Mouse (Mus musculus) G1E (cell line): ENCODE results near the gene Arhgap31. TPM values are rescaled to one million over a fixed set of nuclear protein-coding genes. Genes with fewer than 3 reads are reported as not detected.

Source experiments
- ATAC-seq: 2 replicates; pipeline ENCODE4 v1.8.0; 2016; ENCODE audit warnings: mild to moderate bottlenecking; ENCODE audit not compliant: insufficient number of reproducible peaks, poor library complexity, low FRiP score, severe bottlenecking; ENCODE audit errors: extremely low read depth
- DNase-seq: peaks from one replicate; pipeline ENCODE4 v3.0.0; 2012; ENCODE audit warnings: low spot score
- H3K27me3 ChIP-seq: 2 replicates; pipeline ENCODE4 v1.6.1; 2012; ENCODE audit warnings: mild to moderate bottlenecking, low read length, inconsistent platforms; ENCODE audit not compliant: insufficient read depth
- H3K36me3 ChIP-seq: replicated peaks from 2 replicates; pipeline ENCODE3; 2012; ENCODE audit warnings: mild to moderate bottlenecking, inconsistent platforms
- H3K4me1 ChIP-seq: 2 replicates; pipeline ENCODE4 v1.6.1; 2012; ENCODE audit warnings: low read depth, low read length, inconsistent platforms, mixed read lengths; ENCODE audit not compliant: insufficient read depth
- H3K4me3 ChIP-seq: 2 replicates; pipeline ENCODE4 v1.5.1; 2012; ENCODE audit warnings: low read depth, mild to moderate bottlenecking, inconsistent platforms, low read length, moderate library complexity, mixed read lengths
- H3K9me3 ChIP-seq: replicated peaks from 2 replicates; pipeline ENCODE4 v1.6.1; 2012; ENCODE audit warnings: inconsistent platforms
- CTCF ChIP-seq: IDR thresholded peaks from 2 replicates; pipeline ENCODE4 v1.5.1; 2012; ENCODE audit warnings: low read depth, low read length, inconsistent platforms, mixed read lengths
- GATA1 ChIP-seq: IDR thresholded peaks from 2 replicates; pipeline ENCODE4 v1.6.1; 2012; ENCODE audit warnings: borderline replicate concordance, low read length, inconsistent platforms, mixed read lengths
- GATA2 ChIP-seq: IDR thresholded peaks from 2 replicates; pipeline ENCODE4 v1.6.1; 2012; ENCODE audit warnings: low read depth, low read length, inconsistent platforms, borderline replicate concordance
- POLR2AphosphoS5 ChIP-seq: IDR thresholded peaks from 2 replicates; pipeline ENCODE4 v1.6.1; 2012; ENCODE audit warnings: low read depth, low read length, inconsistent platforms; ENCODE audit not compliant: insufficient replicate concordance
- TAL1 ChIP-seq: conservative IDR thresholded peaks from 2 replicates; pipeline ENCODE4 v1.6.1; 2012; ENCODE audit warnings: low read depth, low read length, inconsistent platforms, mixed read lengths
- polyA plus RNA-seq: library from polyadenylated mRNA; stranded (reverse); fragments of >175 nt; gene quantifications from 2 replicates; pipeline ENCODE4 v1.2.3, GENCODE M21; 2012
- total RNA-seq, 2 experiments: library from RNA; stranded (forward) in 1 of 2; stranded (reverse) in 1 of 2; fragments of 200-1000 nt in 1 of 2; fragments of >200 nt in 1 of 2; fragmentation: Nextera tagmentation in 1 of 2; gene quantifications; 2 replicates each; pipeline ENCODE4 v1.2.3; 2014 to 2017

Gene Arhgap31
- total and polyA plus RNA-seq, 3 experiments = 0.01 to 0.16 TPM; not detected in 1

- no peak overlapping the region for H3K4me3 ChIP-seq
- ATAC-seq = no peak
- no peak for DNase-seq
- H3K4me1 ChIP-seq = no peaks in the 10 kb centered on the region
- H3K27me3 ChIP-seq = no peaks in the 10 kb centered on the region
- H3K36me3 ChIP-seq = no peaks in the 10 kb centered on the region
- TF ChIP-seq TAL1 = no peak
- no peak for TF ChIP-seq GATA2
- TF ChIP-seq POLR2AphosphoS5 = no peak
- no peak for TF ChIP-seq CTCF
- TF ChIP-seq GATA1 = no peak
- no peaks in the 10 kb centered on the region for H3K9me3 ChIP-seq
Measured at GRCm38 (mm10) chr16:38694906-38695540, 18.1 kb downstream of the Arhgap31 start.

- no peak for DNase-seq
- Histone ChIP-seq H3K4me1 (no peaks in the 10 kb centered on the region), H3K27me3 (no peaks in the 10 kb centered on the region), H3K9me3 (no peaks in the 10 kb centered on the region), H3K36me3 (no peaks in the 10 kb centered on the region), H3K4me3 (no peak overlapping the region)
- no peak for ATAC-seq
- TF ChIP-seq GATA2 (no peak), CTCF (no peak), TAL1 (no peak), GATA1 (no peak), POLR2AphosphoS5 (no peak)
Measured at GRCm38 (mm10) chr16:38690501-38690900, 22.6 kb downstream of the Arhgap31 start.

GRCm38 (mm10) chr16:38689786-38690185, 23.3 kb downstream of the Arhgap31 start:
- Histone ChIP-seq H3K36me3 (no peaks in the 10 kb centered on the region), H3K27me3 (no peaks in the 10 kb centered on the region), H3K9me3 (no peaks in the 10 kb centered on the region), H3K4me3 (no peak overlapping the region), H3K4me1 (no peaks in the 10 kb centered on the region)
- TF ChIP-seq TAL1 = no peak
- no peak for TF ChIP-seq POLR2AphosphoS5
- no peak for TF ChIP-seq GATA1
- no peak for TF ChIP-seq GATA2
- TF ChIP-seq CTCF = no peak
- no peak for ATAC-seq
- DNase-seq = no peak

GRCm38 (mm10) chr16:38688531-38689264, 24.4 kb downstream of the Arhgap31 start:
- no peak for TF ChIP-seq CTCF
- TF ChIP-seq GATA1 = no peak
- TF ChIP-seq GATA2 = no peak
- TF ChIP-seq POLR2AphosphoS5 = no peak
- no peak for TF ChIP-seq TAL1
- H3K4me1 ChIP-seq = no peaks in the 10 kb centered on the region
- ATAC-seq = no peak

GRCm38 (mm10) chr16:38687673-38688072, 25.4 kb downstream of the Arhgap31 start:
- ATAC-seq (no peak), DNase-seq (no peak)
- H3K36me3 ChIP-seq = no peaks in the 10 kb centered on the region
- no peak overlapping the region for H3K4me3 ChIP-seq
- TF ChIP-seq GATA2 = no peak
- no peak for TF ChIP-seq CTCF
- TF ChIP-seq TAL1 = no peak
- no peak for TF ChIP-seq GATA1
- no peaks in the 10 kb centered on the region for H3K27me3 ChIP-seq
- no peaks in the 10 kb centered on the region for H3K4me1 ChIP-seq
- no peaks in the 10 kb centered on the region for H3K9me3 ChIP-seq

More at GRCm38 (mm10) chr16:38688531-38689264, 24.4 kb downstream of the Arhgap31 start:
- no peak for DNase-seq
- H3K4me3 ChIP-seq = no peak overlapping the region
- no peaks in the 10 kb centered on the region for H3K27me3 ChIP-seq
- no peaks in the 10 kb centered on the region for H3K36me3 ChIP-seq
- no peaks in the 10 kb centered on the region for H3K9me3 ChIP-seq

GRCm38 (mm10) chr16:38683094-38683493, 30.0 kb downstream of the Arhgap31 start:
- DNase-seq (no peak), ATAC-seq (no peak)
- Histone ChIP-seq H3K4me1 (no peaks in the 10 kb centered on the region), H3K9me3 (no peaks in the 10 kb centered on the region), H3K27me3 (no peaks in the 10 kb centered on the region), H3K36me3 (no peaks in the 10 kb centered on the region), H3K4me3 (no peak overlapping the region)
- TF ChIP-seq CTCF (no peak), POLR2AphosphoS5 (no peak), GATA1 (no peak), TAL1 (no peak), GATA2 (no peak)
